In the genomic region with DNA sequence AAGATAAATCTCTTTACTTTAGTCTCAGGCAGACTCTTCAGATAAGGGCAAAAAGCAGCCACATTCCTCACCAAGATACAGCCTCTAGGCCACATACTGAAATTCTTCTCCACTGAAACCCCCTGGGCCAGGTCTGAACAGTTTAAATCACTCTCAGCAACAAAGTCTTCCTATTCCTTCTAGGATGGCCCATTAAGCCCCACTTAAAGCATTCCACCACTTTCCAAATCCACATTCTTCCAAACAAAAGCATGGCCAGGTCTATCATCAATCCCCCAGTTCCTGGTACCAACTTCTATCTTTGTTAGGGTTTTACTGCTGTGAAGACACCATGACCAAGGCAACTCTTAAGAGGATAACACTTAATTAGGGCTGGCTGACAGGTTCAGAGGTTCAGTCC, we compare ENCODE assay signal across 26 mouse cellular contexts. TPM values are rescaled to one million over a fixed set of nuclear protein-coding genes. Genes with fewer than 3 reads are reported as not detected.
DNase-seq lines count a peak whose midpoint lies in the region; ATAC-seq and TF ChIP-seq lines count a peak whose summit lies in the region.
"Had no signal": no experiment of that assay in that cellular context is flagged by ENCODE, and none has a peak within 500 bp of the region (broad histone marks: within the 10 kb centered on the region; RNA-seq: fewer than 3 reads in every experiment).

No protein-coding gene starts in this region.

- no peak overlapping the region for H3K9ac ChIP-seq in heart, embryonic 13.5 days
- H3K9ac ChIP-seq: embryonic facial prominence, embryonic 15.5 days; hindbrain, embryonic 12.5 days had no signal

- H3K27me3 ChIP-seq in heart, embryonic 13.5 days (replicated peaks): no peaks in the 10 kb centered on the region
- H3K27me3 ChIP-seq in thymus, adult 2 months (ENCODE audit: control insufficient read depth, insufficient read depth, low read length): no peaks in the 10 kb centered on the region
- H3K27me3 ChIP-seq: embryonic facial prominence, embryonic 15.5 days; hindbrain, embryonic 12.5 days had no signal

- H3K27ac ChIP-seq in heart, embryonic 13.5 days (replicated peaks): 0 out of 2 replicates have a peak overlapping the region, but pooled peaks have one; percentile 12
- 0 out of 2 replicates have a peak overlapping the region, but pooled peaks have one; percentile 3 for H3K27ac ChIP-seq in thymus, adult 2 months (ENCODE audit: control insufficient read depth, insufficient read depth, low read length)
- H3K27ac ChIP-seq: embryonic facial prominence, embryonic 15.5 days; forebrain, embryonic 10.5 days; gastrocnemius, adult 2 months; hindbrain, embryonic 12.5 days had no signal

- H3K4me2 ChIP-seq in heart, embryonic 13.5 days: no peak overlapping the region
- H3K4me2 ChIP-seq: embryonic facial prominence, embryonic 15.5 days; hindbrain, embryonic 12.5 days had no signal

- peaks cover 4% of the 10 kb centered on the region; the same call in 1 of the 2 replicates for H3K36me3 ChIP-seq in heart, embryonic 13.5 days
- H3K36me3 ChIP-seq in thymus, adult 2 months (ENCODE audit: control insufficient read depth, insufficient read depth, low read length): no peaks in the 10 kb centered on the region
- H3K36me3 ChIP-seq: forebrain, embryonic 10.5 days had no signal

- no peak for TF ChIP-seq POLR2A in thymus, adult 2 months (IDR thresholded peaks at IDR 0.05; ENCODE audit: control insufficient read depth, extremely low read depth, insufficient read depth, low read length, poor library complexity)

- H3K4me3 ChIP-seq in heart, embryonic 13.5 days: no peak overlapping the region
- H3K4me3 ChIP-seq in thymus, adult 2 months (ENCODE audit: control insufficient read depth, insufficient read depth, low read length): no peak overlapping the region
- H3K4me3 ChIP-seq: embryonic facial prominence, embryonic 15.5 days; erythroblast, embryonic 14.5 days; forebrain, embryonic 10.5 days; gastrocnemius, adult 2 months; heart, embryonic 10.5 days; hindbrain, embryonic 12.5 days had no signal

- TF ChIP-seq CTCF in thymus, adult 2 months (IDR thresholded peaks at IDR 0.05; ENCODE audit: borderline replicate concordance, control insufficient read depth, extremely low read depth, insufficient read depth, low read length, poor library complexity): no peak

- ATAC-seq in heart, embryonic 13.5 days (ENCODE audit: extremely low read depth, insufficient number of reproducible peaks, low FRiP score, low TSS enrichment): no peak
- ATAC-seq: forebrain, embryonic 14.5 days; hindbrain, embryonic 16.5 days had no signal

- no peak for DNase-seq in heart, adult 9 months (ENCODE audit: low spot score in 2 of 2)
- no peak for DNase-seq in thymus, adult 2 months
- DNase-seq in thymus, postnatal 25 days: no peak
- DNase-seq in ZHBTc4 (ENCODE audit: low read depth, low spot score): peak; percentile 85
- DNase-seq in adrenal gland, postnatal 25 days: no peak
- DNase-seq in left cerebral cortex, adult 11 months (ENCODE audit: low spot score): no peak
- DNase-seq: adrenal gland, adult 2 months; adrenal gland, postnatal 36 days; cerebellum, adult 11 months; cerebellum, adult 8-10 months; cerebellum, postnatal 14 days; embryo, embryonic 11 days; gastrocnemius, adult 2 months; gastrocnemius, postnatal 36 days; heart, adult 11 months; heart, postnatal 36 days had no signal

- no peaks in the 10 kb centered on the region for H3K9me3 ChIP-seq in heart, embryonic 13.5 days
- H3K9me3 ChIP-seq: embryonic facial prominence, embryonic 15.5 days; forebrain, embryonic 10.5 days; G1E; heart, embryonic 10.5 days; hindbrain, embryonic 12.5 days had no signal

- H3K4me1 ChIP-seq in heart, embryonic 13.5 days: peaks cover 56% of the 10 kb centered on the region
- H3K4me1 ChIP-seq in thymus, adult 2 months (replicated peaks; ENCODE audit: control insufficient read depth, insufficient read depth, low read length): peaks cover 33% of the 10 kb centered on the region

RNA-seq across cellular contexts. Expression of a gene that starts 3.6 kb away (rescaled TPM):
- polyA plus RNA-seq in heart, embryonic 13.5 days (2015; fragmentation: Nextera tagmentation; extraction: Ambion mirVana): 33.4 and 33.8 TPM in 2 replicates
- polyA plus RNA-seq in thymus, adult 2 months (2012; rRNA removed): 232 and 249 TPM in 2 replicates
- total RNA-seq in adrenal gland, postnatal 25 days (2021): 10.4 and 11.8 TPM in 2 replicates

RNA-seq across cellular contexts. Expression of a gene that starts 17.6 kb away (rescaled TPM):
- polyA plus RNA-seq in heart, embryonic 13.5 days (2015; fragmentation: Nextera tagmentation; extraction: Ambion mirVana): 46.3 and 48.4 TPM in 2 replicates
- 134 and 141 TPM in 2 replicates for polyA plus RNA-seq in thymus, adult 2 months (2012; rRNA removed)
- 27.2 and 36.3 TPM in 2 replicates for total RNA-seq in adrenal gland, postnatal 25 days (2021)

RNA-seq across cellular contexts. Expression of a gene that starts 17.7 kb away (rescaled TPM):
- 1.1 and 1.3 TPM in 2 replicates for polyA plus RNA-seq in heart, embryonic 13.5 days (2015; fragmentation: Nextera tagmentation; extraction: Ambion mirVana)
- polyA plus RNA-seq in thymus, adult 2 months (2012; rRNA removed): 0.15 and 0.20 TPM in 2 replicates
- total RNA-seq in adrenal gland, postnatal 25 days (2021): 1.7 TPM in 1 of 2 replicates, not detected in the other
- total RNA-seq: gastrocnemius, adult 2 months; gastrocnemius, postnatal 36 days had no signal
- polyA plus RNA-seq: erythroblast, embryonic 14.5 days; inflammation-experienced regulatory T-cells, adult 6 months had no signal

RNA-seq across cellular contexts. Expression of a gene that starts 22.4 kb away (rescaled TPM):
- polyA plus RNA-seq in heart, embryonic 13.5 days (2015; fragmentation: Nextera tagmentation; extraction: Ambion mirVana): 11.2 and 11.3 TPM in 2 replicates
- polyA plus RNA-seq in thymus, adult 2 months (2012; rRNA removed): 31.4 and 31.6 TPM in 2 replicates
- total RNA-seq in adrenal gland, postnatal 25 days (2021): 21.8 and 26.0 TPM in 2 replicates

RNA-seq across cellular contexts. Expression of a gene that starts 46.7 kb away (rescaled TPM):
- 166 and 169 TPM in 2 replicates for polyA plus RNA-seq in heart, embryonic 13.5 days (2015; fragmentation: Nextera tagmentation; extraction: Ambion mirVana)
- 223 and 238 TPM in 2 replicates for polyA plus RNA-seq in thymus, adult 2 months (2012; rRNA removed)
- total RNA-seq in adrenal gland, postnatal 25 days (2021): 213 and 238 TPM in 2 replicates
